Mouse (Mus musculus) G1E-ER4 (cell line): ENCODE measurements around the gene Pole3. TPM values are rescaled to one million over a fixed set of nuclear protein-coding genes. Genes with fewer than 3 reads are reported as not detected.

Experiments used
- GATA1 ChIP-seq: IDR thresholded peaks from one replicate; pipeline ENCODE4 v1.8.0; 2012; ENCODE audit warnings: low read length, inconsistent platforms
- polyA plus RNA-seq: library from polyadenylated mRNA; stranded (reverse); fragments of >175 nt; gene quantifications from 2 replicates; pipeline ENCODE4 v1.2.3, GENCODE M21; 2012

Pole3 gene
- polyA plus RNA-seq, result 45.1 and 53.6 TPM in 2 replicates

GRCm38 (mm10) chr4:62524651-62525488, at the start of gene Pole3, which contains the start of gene 4933430I17Rik:
Pole3 (minus strand) TSS chr4:62525068.
4933430I17Rik (plus strand) TSS chr4:62525369.
- no peak for TF ChIP-seq GATA1

GRCm38 (mm10) chr4:62570029-62570428, 45.2 kb upstream of the Pole3 start:
- no peak for TF ChIP-seq GATA1

GRCm38 (mm10) chr4:62569603-62570002, 44.7 kb upstream of the Pole3 start:
- TF ChIP-seq GATA1, result no peak

GRCm38 (mm10) chr4:62568359-62568758, 43.5 kb upstream of the Pole3 start:
- no peak for TF ChIP-seq GATA1

- no peak for TF ChIP-seq GATA1
These were observed 42.8 kb upstream of the Pole3 start for GRCm38 (mm10) chr4:62567696-62568095.

- TF ChIP-seq GATA1, result no peak
These were observed 41.7 kb upstream of the Pole3 start for GRCm38 (mm10) chr4:62566530-62566929.

- no peak for TF ChIP-seq GATA1
These were observed 37.1 kb upstream of the Pole3 start for GRCm38 (mm10) chr4:62562006-62562405.

GRCm38 (mm10) chr4:62561630-62562001, 36.7 kb upstream of the Pole3 start:
- no peak for TF ChIP-seq GATA1

GRCm38 (mm10) chr4:62560963-62561629, 36.2 kb upstream of the Pole3 start:
- no peak for TF ChIP-seq GATA1

- no peak for TF ChIP-seq GATA1
These were observed 35.0 kb upstream of the Pole3 start, which contains the start of gene Rgs3 for GRCm38 (mm10) chr4:62559797-62560329. Rgs3 (plus strand) TSS chr4:62559847.

- TF ChIP-seq GATA1, result no peak
These were observed 32.6 kb upstream of the Pole3 start for GRCm38 (mm10) chr4:62557436-62557835.

- no peak for TF ChIP-seq GATA1
These were observed 27.1 kb upstream of the Pole3 start for GRCm38 (mm10) chr4:62551966-62552365.

GRCm38 (mm10) chr4:62544801-62545200, 19.9 kb upstream of the Pole3 start:
- TF ChIP-seq GATA1, result no peak

GRCm38 (mm10) chr4:62543782-62544181, 18.9 kb upstream of the Pole3 start:
- no peak for TF ChIP-seq GATA1

- no peak for TF ChIP-seq GATA1
These were observed 16.9 kb upstream of the Pole3 start for GRCm38 (mm10) chr4:62541802-62542201.

GRCm38 (mm10) chr4:62533729-62534128, 8.9 kb upstream of the Pole3 start:
- TF ChIP-seq GATA1, result no peak
